Mouse (Mus musculus) lung, embryonic 15.5 days (tissue): ENCODE data around the gene Dock7. TPM values are rescaled to one million over a fixed set of nuclear protein-coding genes. Genes with fewer than 3 reads are reported as not detected.
A peak's percentile ranks its signal among the peaks of the same experiment; 100 is the strongest.
"Not testable (repeated sequence)": the region's sequence is repeated elsewhere in the genome, so short reads cannot be mapped to it uniquely, and the experiment has no call there.

Experiments
- ATAC-seq: fragments of 200-750 bp; cut with Nextera tagmentation; 2 replicates; pipeline ENCODE4 v1.8.0; 2017; ENCODE audit warnings: moderate number of reproducible peaks, borderline replicate concordance; ENCODE audit not compliant: low FRiP score, low TSS enrichment; ENCODE audit errors: extremely low read depth
- H3K27ac ChIP-seq: fragments of 300-500 bp; sonication (generic); 2 replicates; pipeline ENCODE4 v1.5.1; 2015; ENCODE audit warnings: moderate library complexity, mild to moderate bottlenecking, inconsistent platforms
- H3K27me3 ChIP-seq: fragments of 300-500 bp; sonication (generic); 2 replicates; pipeline ENCODE4 v1.6.1; 2015; ENCODE audit warnings: inconsistent platforms
- H3K36me3 ChIP-seq: fragments of 300-500 bp; sonication (generic); 2 replicates; pipeline ENCODE4 v1.6.1; 2015; ENCODE audit warnings: inconsistent platforms
- H3K4me1 ChIP-seq: fragments of 300-500 bp; sonication (generic); 2 replicates; pipeline ENCODE4 v1.6.1; 2015; ENCODE audit warnings: inconsistent platforms
- H3K4me2 ChIP-seq: fragments of 300-500 bp; sonication (generic); 2 replicates; pipeline ENCODE4 v1.6.1; 2015; ENCODE audit warnings: inconsistent platforms, mild to moderate bottlenecking, moderate library complexity
- H3K4me3 ChIP-seq: fragments of 300-500 bp; sonication (generic); 2 replicates; pipeline ENCODE4 v1.5.1; 2015; ENCODE audit warnings: mild to moderate bottlenecking, inconsistent platforms
- H3K9ac ChIP-seq: fragments of 300-500 bp; sonication (generic); 2 replicates; pipeline ENCODE4 v1.6.1; 2015; ENCODE audit warnings: inconsistent platforms
- H3K9me3 ChIP-seq: fragments of 300-500 bp; sonication (generic); 2 replicates; pipeline ENCODE4 v1.6.1; 2016; ENCODE audit warnings: inconsistent platforms
- WGBS: fragments of 180-500 bp; shearing (Covaris S2); methylation state at CpG from one replicate; pipeline ENCODE4 v1.1.7; 2015; 5-methylcytosine and 5-hydroxymethylcytosine counted together
- polyA plus RNA-seq: library from polyadenylated mRNA; unstranded; fragments of >200 nt; fragmentation: Nextera tagmentation; extraction: Ambion mirVana; gene quantifications from 2 replicates; pipeline ENCODE4 v1.2.1, GENCODE M21; 2015

The Dock7 gene
- polyA plus RNA-seq, 1 experiment from 2014 or later, result 50.4 TPM

DNA sequence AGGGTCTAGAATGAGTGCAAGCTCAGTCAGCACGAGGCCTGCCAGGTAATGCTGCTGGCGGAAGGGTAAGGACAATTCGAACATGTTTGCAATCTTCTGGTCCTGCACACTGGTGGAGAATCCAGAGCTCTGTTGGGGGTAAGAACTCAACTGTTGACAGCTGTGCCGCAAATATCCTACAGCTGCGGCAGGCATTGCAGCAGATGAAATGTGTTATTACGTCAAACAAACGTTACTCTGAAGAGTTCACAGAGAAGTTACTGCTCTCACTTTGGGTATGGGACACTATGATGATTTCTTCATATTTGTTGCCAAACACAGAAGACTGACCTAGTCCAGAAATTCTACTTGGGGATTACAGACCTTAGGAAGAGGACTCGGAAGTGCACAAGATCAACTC lies 136.0 kb downstream of the Dock7 start:
- no peak overlapping the region for H3K4me3 ChIP-seq
- H3K36me3 ChIP-seq, result peaks cover 32% of the 10 kb centered on the region
- no peak for ATAC-seq

DNA sequence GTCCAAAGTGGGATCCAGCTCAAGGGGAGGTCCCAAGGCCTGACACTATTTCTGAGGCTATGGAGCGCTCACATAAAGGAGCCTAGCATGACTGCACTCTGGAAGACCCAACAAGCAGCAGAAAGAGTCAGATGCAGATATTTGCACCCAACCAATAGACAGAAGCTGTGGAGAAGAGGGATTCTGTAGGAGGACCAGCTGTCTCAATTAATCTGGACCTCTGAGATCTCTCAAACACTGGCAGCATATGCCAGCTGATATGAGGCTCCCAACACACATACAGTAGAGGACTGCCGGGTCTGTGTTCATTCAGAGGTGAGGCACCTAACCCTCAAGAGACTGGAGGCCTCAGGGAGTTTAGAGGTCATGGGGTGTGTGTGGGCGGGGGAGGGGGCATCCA lies 140.7 kb downstream of the Dock7 start:
- H3K36me3 ChIP-seq, H3K4me3 ChIP-seq: not testable (repeated sequence)

More for the DNA sequence above, 136.0 kb downstream of the Dock7 start:
- Histone ChIP-seq H3K27me3 (no peaks in the 10 kb centered on the region), H3K4me1 (no peaks in the 10 kb centered on the region), H3K9ac (no peak overlapping the region), H3K4me2 (no peak overlapping the region), H3K9me3 (no peaks in the 10 kb centered on the region), H3K27ac (0 out of 2 replicates have a peak overlapping the region, but pooled peaks have one; percentile 1)
- 77% methylated on average over 8 of the region's 8 CpGs for WGBS

DNA sequence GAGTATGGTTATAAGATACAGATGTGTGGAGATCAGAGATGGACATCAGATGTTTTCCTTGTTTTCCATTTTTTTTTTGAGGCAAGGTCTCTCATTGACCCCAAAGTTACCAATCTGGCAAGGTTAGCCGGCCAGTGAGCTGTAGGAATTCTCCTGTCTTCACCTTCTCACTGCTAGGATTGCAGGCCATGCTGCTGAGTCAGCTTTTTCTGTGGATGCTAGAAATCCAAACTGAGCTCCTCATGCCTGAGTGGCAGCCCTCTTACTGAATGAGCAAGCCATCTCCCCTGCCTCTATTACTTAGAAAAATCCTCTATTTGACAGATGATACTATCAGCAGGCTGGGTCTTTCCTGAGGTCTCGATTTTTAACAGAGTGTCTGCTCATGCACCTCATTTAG lies 142.0 kb downstream of the Dock7 start:
- no peaks in the 10 kb centered on the region for H3K9me3 ChIP-seq
- WGBS, result 74% methylated on average over 2 of the region's 2 CpGs

More for the DNA sequence above, 140.7 kb downstream of the Dock7 start:
- H3K27ac ChIP-seq, ATAC-seq, H3K27me3 ChIP-seq, H3K4me2 ChIP-seq, H3K4me1 ChIP-seq, H3K9me3 ChIP-seq, H3K9ac ChIP-seq: not testable (repeated sequence)
- 83% methylated on average over 3 of the region's 3 CpGs for WGBS

DNA sequence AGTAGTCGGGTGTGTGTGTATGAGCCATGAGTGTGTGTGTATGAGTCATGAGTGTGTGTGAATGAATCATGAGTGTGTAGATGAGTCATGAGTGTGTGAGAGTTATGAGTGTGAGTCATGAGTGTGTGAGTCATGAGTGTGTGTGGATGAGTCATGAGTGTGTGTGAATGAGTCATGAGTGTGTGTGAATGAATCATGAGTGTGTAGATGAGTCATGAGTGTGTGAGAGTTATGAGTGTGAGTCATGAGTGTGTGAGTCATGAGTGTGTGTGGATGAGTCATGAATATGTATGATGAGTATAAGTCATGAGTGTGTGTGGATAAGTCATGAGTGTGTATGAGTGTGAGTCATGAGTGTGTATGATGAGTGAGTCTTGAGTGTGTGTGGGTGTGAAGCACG lies 142.4 kb downstream of the Dock7 start:
- not testable (repeated sequence) for H3K4me2 ChIP-seq, H3K27me3 ChIP-seq, H3K27ac ChIP-seq, H3K9ac ChIP-seq, H3K4me1 ChIP-seq, H3K4me3 ChIP-seq, H3K36me3 ChIP-seq, H3K9me3 ChIP-seq
- 0 out of 2 replicates have a peak, but pooled peaks have one; percentile 46 for ATAC-seq
- 97% methylated on average over 2 of the region's 2 CpGs for WGBS

More for the DNA sequence above, 142.0 kb downstream of the Dock7 start:
- Histone ChIP-seq H3K4me3 (no peak overlapping the region), H3K9ac (no peak overlapping the region), H3K36me3 (peaks cover 9% of the 10 kb centered on the region), H3K27ac (no peak overlapping the region), H3K27me3 (no peaks in the 10 kb centered on the region), H3K4me2 (no peak overlapping the region), H3K4me1 (no peaks in the 10 kb centered on the region)
- ATAC-seq, result no peak

DNA sequence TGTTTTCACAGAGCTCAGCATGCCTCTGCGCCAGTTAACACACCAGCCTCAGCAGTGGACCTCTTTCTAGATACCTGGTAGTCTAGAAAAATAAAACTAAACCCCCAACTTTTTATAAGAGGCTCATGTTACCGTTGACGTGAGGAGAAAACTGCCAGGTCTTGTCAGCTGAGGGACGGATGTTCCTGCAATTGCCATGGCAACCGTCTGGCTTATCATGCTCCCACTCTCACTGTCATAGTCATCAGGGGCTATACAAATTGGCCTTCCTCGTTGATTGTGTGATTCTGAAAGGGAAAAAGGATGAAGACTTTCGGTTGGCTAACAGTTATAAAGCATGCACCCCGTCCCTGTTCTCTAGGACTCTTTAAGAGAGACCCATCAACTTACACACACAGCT lies 145.0 kb downstream of the Dock7 start:
- H3K4me2 ChIP-seq, result no peak overlapping the region
- no peaks in the 10 kb centered on the region for H3K9me3 ChIP-seq
- no peaks in the 10 kb centered on the region for H3K4me1 ChIP-seq
- peaks cover 18% of the 10 kb centered on the region for H3K36me3 ChIP-seq
- no peak overlapping the region for H3K27ac ChIP-seq
- no peak overlapping the region for H3K9ac ChIP-seq
- 53% methylated on average over 8 of the region's 8 CpGs for WGBS
- ATAC-seq, result no peak
- no peak overlapping the region for H3K4me3 ChIP-seq
- H3K27me3 ChIP-seq, result no peaks in the 10 kb centered on the region

DNA sequence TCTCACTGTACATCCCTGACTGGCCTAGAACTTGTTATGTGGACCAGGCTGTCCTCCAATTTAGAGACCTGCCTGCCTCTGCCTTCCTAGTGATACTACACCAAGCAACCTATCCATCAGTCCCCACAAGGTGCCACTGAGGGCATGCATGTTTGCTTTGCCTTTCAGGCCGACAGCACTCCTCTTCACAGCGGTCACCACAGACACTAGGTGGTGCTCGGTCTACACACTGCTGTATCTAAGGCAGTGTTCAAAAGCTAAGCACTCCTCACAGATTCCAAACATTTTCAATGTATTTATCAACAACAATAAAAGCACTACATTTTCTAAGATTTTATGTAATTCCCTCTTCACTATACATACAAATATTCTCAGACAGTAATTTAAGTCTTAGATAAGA lies 150.8 kb downstream of the Dock7 start:
- H3K4me3 ChIP-seq, result no peak overlapping the region
- no peaks in the 10 kb centered on the region for H3K9me3 ChIP-seq
- peaks cover 50% of the 10 kb centered on the region for H3K36me3 ChIP-seq
- no peak for ATAC-seq
- H3K4me1 ChIP-seq, result no peaks in the 10 kb centered on the region
- H3K9ac ChIP-seq, result no peak overlapping the region
- 76% methylated on average over 3 of the region's 3 CpGs for WGBS
- no peaks in the 10 kb centered on the region for H3K27me3 ChIP-seq
- H3K27ac ChIP-seq, result no peak overlapping the region
- no peak overlapping the region for H3K4me2 ChIP-seq

DNA sequence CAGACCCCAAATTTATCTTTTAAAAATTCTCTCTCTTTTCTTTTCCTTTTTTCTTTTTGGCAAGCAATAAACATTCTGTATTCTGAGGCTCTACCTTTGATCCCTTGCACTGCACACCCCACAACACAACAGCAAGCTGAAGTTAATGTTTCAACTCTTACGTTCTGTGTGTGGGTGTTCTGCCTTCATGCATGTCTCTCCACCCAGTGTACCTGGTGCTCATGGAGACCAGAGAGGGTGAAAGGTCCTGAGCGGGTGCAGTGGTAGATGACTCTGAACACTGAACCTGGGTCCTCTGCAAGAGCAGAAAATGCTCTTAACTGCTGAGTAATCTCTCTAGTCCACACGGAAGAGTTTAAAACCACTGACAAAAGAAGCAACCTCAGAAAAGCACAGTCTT lies 160.5 kb downstream of the Dock7 start:
- Histone ChIP-seq H3K9ac (no peak overlapping the region), H3K4me2 (no peak overlapping the region), H3K4me3 (no peak overlapping the region), H3K27ac (no peak overlapping the region), H3K36me3 (peaks cover 53% of the 10 kb centered on the region), H3K27me3 (no peaks in the 10 kb centered on the region), H3K9me3 (no peaks in the 10 kb centered on the region), H3K4me1 (no peaks in the 10 kb centered on the region)
- 87% methylated on average over 3 of the region's 3 CpGs for WGBS
- ATAC-seq, result no peak

DNA sequence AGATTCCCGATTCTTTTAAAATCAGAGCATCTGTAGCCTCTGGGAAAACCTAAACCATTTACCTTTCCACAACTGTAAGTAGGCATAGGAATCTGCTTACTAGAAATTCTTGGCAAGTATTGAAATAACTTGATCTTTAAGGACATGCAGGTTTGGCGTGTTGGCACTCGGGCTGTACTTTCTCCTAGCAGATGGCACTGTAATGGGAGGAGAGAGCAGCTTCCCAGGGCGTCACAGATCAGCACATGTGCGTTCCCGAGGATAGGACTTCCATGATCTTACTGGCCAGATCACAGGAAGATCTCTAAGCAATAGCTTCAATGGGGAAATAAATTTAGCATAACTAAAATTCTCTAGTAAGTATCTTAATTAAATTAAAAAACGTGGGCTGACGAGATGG lies 164.7 kb downstream of the Dock7 start:
- 94% methylated on average over 8 of the region's 8 CpGs for WGBS
- no peak overlapping the region for H3K4me2 ChIP-seq
- H3K27me3 ChIP-seq, result no peaks in the 10 kb centered on the region
- no peak overlapping the region for H3K4me3 ChIP-seq
- H3K36me3 ChIP-seq, result peaks cover 38% of the 10 kb centered on the region
- ATAC-seq, result no peak
- no peak overlapping the region for H3K27ac ChIP-seq
- no peaks in the 10 kb centered on the region for H3K4me1 ChIP-seq
- H3K9me3 ChIP-seq, result no peaks in the 10 kb centered on the region
- H3K9ac ChIP-seq, result no peak overlapping the region

DNA sequence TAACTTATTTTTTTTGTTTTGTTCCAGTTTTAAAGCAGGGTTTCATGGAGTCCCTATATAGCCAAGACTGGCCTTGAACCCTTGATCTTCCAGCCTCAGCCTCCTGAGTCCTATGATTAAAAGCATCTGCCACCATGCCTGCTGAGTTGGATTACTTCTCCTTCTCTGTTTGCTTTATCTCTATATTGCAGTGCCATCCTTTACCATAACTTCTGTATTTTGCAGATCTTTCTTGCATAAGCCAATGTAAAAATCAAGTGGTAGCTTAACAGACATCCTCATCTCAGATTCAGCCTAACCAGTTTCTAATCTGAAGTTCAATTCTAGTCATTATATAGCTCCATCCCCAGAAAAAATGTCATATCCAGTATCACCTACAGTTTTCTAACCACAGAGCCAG lies 170.2 kb downstream of the Dock7 start:
- Histone ChIP-seq H3K27ac (no peak overlapping the region), H3K4me3 (no peak overlapping the region), H3K4me1 (no peaks in the 10 kb centered on the region), H3K4me2 (no peak overlapping the region), H3K36me3 (peaks cover 13% of the 10 kb centered on the region), H3K9me3 (no peaks in the 10 kb centered on the region), H3K27me3 (no peaks in the 10 kb centered on the region), H3K9ac (no peak overlapping the region)
- ATAC-seq, result no peak

DNA sequence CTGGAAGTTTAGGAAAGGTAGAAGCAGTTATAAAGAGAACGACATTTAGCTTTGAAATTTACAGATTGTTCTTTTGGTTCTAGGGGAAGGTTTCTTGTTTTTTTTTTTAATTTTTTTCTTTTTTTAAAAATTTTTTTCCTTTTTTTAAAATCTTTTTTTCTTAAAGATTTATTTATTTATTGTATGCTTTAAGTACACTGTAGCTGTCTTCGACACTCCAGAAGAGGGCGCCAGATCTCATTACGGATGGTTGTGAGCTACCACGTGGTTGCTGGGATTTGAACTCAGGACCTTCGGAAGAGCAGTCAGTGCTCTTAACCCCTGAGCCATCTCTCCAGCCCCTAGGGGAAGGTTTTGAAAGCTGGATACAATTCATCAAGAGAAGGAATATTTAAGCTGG lies 182.5 kb downstream of the Dock7 start:
- not testable (repeated sequence) for H3K27ac ChIP-seq, H3K9ac ChIP-seq, H3K4me2 ChIP-seq, H3K4me3 ChIP-seq, H3K27me3 ChIP-seq, H3K9me3 ChIP-seq, H3K4me1 ChIP-seq, ATAC-seq
- H3K36me3 ChIP-seq, result peaks cover 65% of the 10 kb centered on the region
- 89% methylated on average over 6 of the region's 6 CpGs for WGBS

DNA sequence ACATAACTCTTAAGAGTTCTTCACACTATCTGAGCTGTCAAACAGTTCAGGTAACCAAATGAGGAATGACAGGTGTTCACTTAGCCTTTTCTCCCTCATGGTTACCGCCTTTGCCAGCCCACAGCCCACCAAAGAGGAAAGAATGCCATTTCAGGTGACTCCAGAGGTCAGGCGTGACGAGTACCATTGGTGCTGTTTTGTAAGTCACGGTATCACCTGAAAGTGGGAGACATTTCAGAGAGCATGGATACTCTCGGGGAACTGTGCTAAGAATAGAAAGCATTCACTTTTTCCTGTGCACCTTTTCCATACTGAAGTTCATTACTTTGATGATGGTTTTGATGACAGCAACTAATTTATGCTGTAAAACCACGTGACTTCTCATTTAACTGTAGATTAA lies 184.7 kb downstream of the Dock7 start:
- Histone ChIP-seq H3K4me3 (no peak overlapping the region), H3K27me3 (no peaks in the 10 kb centered on the region), H3K27ac (no peak overlapping the region), H3K36me3 (peaks cover 65% of the 10 kb centered on the region), H3K4me1 (no peaks in the 10 kb centered on the region), H3K4me2 (no peak overlapping the region), H3K9ac (no peak overlapping the region), H3K9me3 (no peaks in the 10 kb centered on the region)
- 78% methylated on average over 6 of the region's 6 CpGs for WGBS
- ATAC-seq, result no peak

DNA sequence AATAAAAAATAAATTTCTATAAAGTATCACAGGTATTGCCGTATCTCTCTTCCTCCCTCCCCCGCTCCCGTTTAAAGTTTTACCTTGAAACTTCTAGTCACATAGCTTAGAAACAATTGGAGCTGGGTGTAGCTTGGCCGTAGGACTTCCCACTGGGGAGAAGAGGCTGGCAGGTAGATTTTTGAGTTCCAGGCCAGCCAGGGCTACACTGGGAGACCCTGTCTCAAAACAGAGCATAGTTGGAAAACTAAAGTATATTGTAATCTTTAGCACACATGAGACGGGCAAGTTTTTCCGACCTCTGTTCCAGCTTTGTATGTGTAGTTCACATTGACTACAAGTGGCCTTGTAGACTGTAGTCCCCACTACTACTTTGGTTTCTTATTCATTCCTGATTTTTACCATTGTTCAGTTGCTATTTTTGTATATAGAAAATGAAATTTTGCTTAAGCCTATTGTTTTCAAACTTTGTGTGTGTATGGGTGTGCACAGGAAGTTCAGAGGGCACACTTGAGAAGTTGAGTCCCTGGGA lies 195.4 kb downstream of the Dock7 start:
- Histone ChIP-seq H3K4me2 (peak overlapping the region; percentile 88), H3K9me3 (no peaks in the 10 kb centered on the region), H3K27ac (no peak overlapping the region; the same call in 1 of the 2 replicates), H3K4me1 (peaks cover 15% of the 10 kb centered on the region), H3K9ac (peak overlapping the region; percentile 94; the same call in 1 of the 2 replicates), H3K27me3 (no peaks in the 10 kb centered on the region), H3K4me3 (peak overlapping the region; percentile 97), H3K36me3 (peaks cover 10% of the 10 kb centered on the region)
- no peak for ATAC-seq
- WGBS, result 12% methylated on average over 6 of the region's 6 CpGs

DNA sequence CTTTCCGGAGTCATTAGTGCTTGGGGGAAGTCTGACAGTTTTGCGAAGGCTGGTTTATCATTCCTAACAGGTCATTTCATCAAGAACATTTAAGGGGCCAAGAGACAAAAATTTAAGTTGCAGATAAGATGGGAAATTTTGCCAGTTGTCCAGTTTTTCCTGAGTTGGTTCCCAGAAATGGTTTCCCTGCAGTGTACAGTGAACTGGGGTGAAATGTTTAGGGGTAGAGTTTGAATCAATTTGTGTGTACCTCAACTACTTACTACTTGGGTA lies 195.9 kb downstream of the Dock7 start:
- peaks cover 15% of the 10 kb centered on the region for H3K4me1 ChIP-seq
- ATAC-seq, result no peak
- WGBS, result 0% methylated on average over 2 of the region's 2 CpGs
- peaks cover 6% of the 10 kb centered on the region; the same call in 1 of the 2 replicates for H3K36me3 ChIP-seq
- H3K4me3 ChIP-seq, result peak overlapping the region; percentile 97
- no peaks in the 10 kb centered on the region for H3K9me3 ChIP-seq
- H3K27ac ChIP-seq, result peak overlapping the region; percentile 100
- no peaks in the 10 kb centered on the region for H3K27me3 ChIP-seq
- peak overlapping the region; percentile 94 for H3K9ac ChIP-seq
- H3K4me2 ChIP-seq, result peak overlapping the region; percentile 88
